Mouse (Mus musculus) heart, adult 2 months (tissue): ENCODE results near the gene Fbxw27.

Experiments
- CTCF ChIP-seq: fragments of 200-600 bp; IDR thresholded peaks from 2 replicates; pipeline ENCODE4 v1.8.1; 2022; ENCODE audit warnings: antibody characterized with exemption, mild to moderate bottlenecking, moderate library complexity
- POLR2A ChIP-seq: fragments of 200-500 bp; IDR thresholded peaks from 2 replicates; pipeline ENCODE4 v1.6.1; 2011; ENCODE audit warnings: mild to moderate bottlenecking, low read depth, low read length, control low read depth; ENCODE audit not compliant: insufficient read depth

DNA sequence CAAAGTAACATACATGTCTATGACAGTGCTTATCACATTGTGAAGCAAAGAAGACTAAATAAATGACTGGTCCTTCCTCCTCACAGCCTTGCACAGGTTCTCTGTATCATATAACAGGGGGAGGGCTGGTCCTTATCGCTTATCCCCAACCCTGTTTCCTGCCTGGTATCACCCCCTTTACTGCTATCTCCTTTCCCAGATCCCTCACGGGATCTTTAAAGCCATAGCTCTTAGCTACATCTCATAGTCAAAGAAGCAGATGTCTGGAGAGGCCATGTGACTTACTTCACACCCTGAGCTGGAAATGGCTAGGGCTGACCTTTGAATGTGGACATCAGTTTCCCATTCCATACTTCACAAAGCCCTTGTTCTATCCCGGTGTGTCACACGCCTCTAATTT is 35.3 kb upstream of the Fbxw27 start:
- no peak for TF ChIP-seq POLR2A
- TF ChIP-seq CTCF, result no peak
